Mouse (Mus musculus) gastrocnemius, postnatal 4 days (tissue): Measurements from ENCODE around the gene Mia2. TPM values are rescaled to one million over a fixed set of nuclear protein-coding genes. Genes with fewer than 3 reads are reported as not detected.
"Not testable (repeated sequence)": the region's sequence is repeated elsewhere in the genome, so short reads cannot be mapped to it uniquely, and the experiment has no call there.

Experiments
- DNase-seq, 2 experiments: peaks; one replicate each; pipeline ENCODE4 v3.0.0; 2021 to 2022; ENCODE audit warnings: low spot score in 2 of 2, mixed read lengths in 2 of 2
- microRNA-seq: library from miRNA; unstranded; fragments of <30 nt; microRNA quantifications from one replicate; pipeline ENCODE4 v1.2.0, GENCODE M21; 2021
- total RNA-seq, 2 experiments: library from RNA; stranded (reverse); gene quantifications; 2 replicates each; pipeline ENCODE4 v1.2.3; 2021

The Mia2 gene
- total RNA-seq, 2 experiments from 2014 or later = 53.0 to 68.1 TPM

- peak; percentile 96 to 97 for DNase-seq
Observed at GRCm38 (mm10) chr12:59219325-59220225, 124.0 kb downstream of the Mia2 start, which contains the start of gene Fbxo33. TSS of gene Fbxo33 (minus strand) at chr12:59219725.

GRCm38 (mm10) chr12:59228401-59228800 is 132.8 kb downstream of the Mia2 start:
- no peak for DNase-seq

- no peak for DNase-seq
Observed at GRCm38 (mm10) chr12:59238434-59238833, 142.8 kb downstream of the Mia2 start.

- DNase-seq = not testable (repeated sequence)
Observed at GRCm38 (mm10) chr12:59241031-59241430, 145.4 kb downstream of the Mia2 start.

Small RNAs within 50 kb of the gene (microRNA-seq; reads per million reads assigned to microRNA genes)
- not detected for gene Gm27284

Other genes with a start within 250 kb of the Mia2 start
- 10 to 100 TPM; 67.4 to 71.8 TPM for gene Sec23a, start 83.8 kb upstream of the Mia2 start, total RNA-seq
- gene Gemin2, start 82.4 kb upstream of the Mia2 start, total RNA-seq = 1 to 10 TPM; 8.1 to 8.3 TPM
- gene Trappc6b, start 34.3 kb upstream of the Mia2 start, total RNA-seq = 10 to 100 TPM; 40.8 to 44.7 TPM
- gene Pnn, start 28.9 kb upstream of the Mia2 start, total RNA-seq = 10 to 100 TPM; 32.4 to 41.1 TPM
- 1 to 10 TPM; 6.9 to 7.4 TPM for gene Fbxo33, start 123.9 kb downstream of the Mia2 start, total RNA-seq